Mouse (Mus musculus): ENCODE data around the gene Tmem131l.

DNA sequence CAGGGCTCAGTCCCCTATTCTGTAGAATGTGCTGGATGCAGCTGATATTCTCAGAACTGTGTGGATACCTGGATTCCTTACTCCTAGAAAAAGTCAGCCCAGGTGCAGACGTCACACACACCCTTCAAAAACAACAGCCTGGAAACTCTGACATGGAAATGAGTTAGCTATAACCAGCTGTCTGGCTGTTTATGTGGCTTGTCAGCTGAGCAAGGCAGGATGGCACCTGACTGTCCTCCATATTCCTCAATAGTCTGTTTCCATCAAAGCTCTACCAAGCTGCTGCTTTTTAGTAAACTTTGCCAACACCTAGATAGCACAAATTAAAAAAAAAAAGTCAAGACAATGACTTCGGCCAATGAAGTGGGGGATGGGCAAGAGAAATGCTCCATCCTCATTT, 66.6 kb downstream of the Tmem131l start:
- TF ChIP-seq CTCF (IDR thresholded peaks at IDR 0.05; ENCODE audit: borderline replicate concordance, insufficient read depth, low read length) (no peak), POLR2A (IDR thresholded peaks at IDR 0.05; ENCODE audit: low read depth, low read length) (no peak)

All from embryonic fibroblast, embryonic 13.5 days (primary cell).